Mouse (Mus musculus) spleen, postnatal 10 days (tissue): ENCODE measurements around the gene Ptov1.

ENCODE experiments used
- DNase-seq, 2 experiments: peaks; one replicate each; pipeline ENCODE4 v3.0.0; 2021 to 2022; ENCODE audit warnings: low spot score in 2 of 2

The Ptov1 gene

DNA sequence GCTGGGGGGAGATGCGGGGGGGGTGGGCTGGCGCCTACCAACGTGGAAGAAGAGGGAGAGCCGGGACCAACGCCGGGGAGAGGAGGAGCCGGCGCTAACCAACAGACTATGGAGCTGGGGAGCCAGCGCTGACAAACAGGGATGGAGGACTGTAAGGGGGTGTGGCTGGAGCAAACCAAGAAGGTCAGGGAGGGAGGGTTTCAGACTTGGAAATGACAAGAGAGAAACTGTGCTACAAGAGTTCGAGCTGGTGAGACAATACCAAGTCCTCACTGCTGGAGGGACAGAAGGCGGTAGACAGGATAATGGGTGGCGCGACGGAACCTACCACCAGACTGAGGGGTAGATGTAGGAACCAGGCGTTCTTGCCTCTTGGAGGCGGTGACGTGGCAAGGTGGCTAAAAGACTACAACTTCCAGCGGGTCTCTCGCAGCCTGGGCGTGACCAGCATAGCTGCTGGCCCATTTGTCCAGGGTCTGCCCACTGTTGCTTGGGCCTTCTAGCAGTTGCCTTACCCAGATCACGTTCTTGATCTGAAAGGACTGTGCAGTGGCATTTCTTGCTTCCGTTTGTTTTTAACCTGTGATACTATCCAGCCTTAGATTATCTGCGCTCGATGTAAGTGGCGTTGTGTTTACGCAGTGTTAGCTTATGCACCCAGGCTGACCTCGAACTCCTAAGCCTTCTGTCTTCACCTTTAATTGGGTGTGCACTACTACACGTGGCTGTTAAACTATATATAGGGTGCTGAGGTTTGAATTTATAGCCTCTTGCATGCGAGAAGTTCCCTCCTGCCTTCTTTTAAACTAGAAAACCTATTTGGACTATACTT, at the start of gene Ptov1:
TSS of gene Ptov1 (minus strand) at position 92 of the 832 bp plus-strand sequence.
- peak; percentile 61 to 81 for DNase-seq

DNA sequence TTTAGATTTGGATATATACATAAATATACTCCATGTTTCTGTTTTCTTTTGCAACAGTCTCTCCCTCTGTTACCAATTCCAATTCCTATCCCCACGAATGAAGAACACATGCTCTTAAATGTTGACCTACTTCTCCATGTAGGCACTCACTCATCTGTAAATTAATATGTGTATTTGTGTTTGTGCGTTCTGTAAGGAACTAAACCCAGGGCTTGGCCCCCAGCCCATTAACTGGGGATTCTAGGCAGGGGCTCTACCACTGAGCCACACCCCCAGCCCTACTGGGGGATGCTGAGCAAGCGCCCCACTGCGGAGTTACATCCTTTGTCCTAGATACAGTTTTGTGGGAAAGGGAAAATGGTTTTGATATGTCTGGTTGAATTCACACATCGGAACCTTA, 49.5 kb upstream of the Ptov1 start:
- DNase-seq, result no peak

DNA sequence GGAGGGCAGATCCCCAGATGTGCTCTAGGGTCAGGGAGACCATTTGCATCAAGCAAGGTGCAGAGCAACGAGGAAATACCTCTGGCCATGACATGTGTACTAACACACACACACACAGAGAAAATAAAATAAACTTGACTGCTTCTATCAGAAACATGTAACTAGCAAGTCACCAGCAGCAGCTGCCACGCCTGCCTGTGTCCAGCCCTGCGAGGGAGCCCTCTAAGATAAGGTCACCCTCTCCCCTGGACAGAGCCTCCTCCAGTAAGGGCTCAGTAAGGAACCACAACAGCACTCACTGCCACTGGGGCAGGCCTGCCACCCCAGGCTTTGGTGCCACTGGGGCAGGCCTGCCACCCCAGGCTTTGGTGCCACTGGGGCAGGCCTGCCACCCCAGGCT, 48.6 kb upstream of the Ptov1 start:
- no peak for DNase-seq

- no peak for DNase-seq
Observed at GRCm38 (mm10) chr7:44916881-44917280, 47.3 kb upstream of the Ptov1 start.

DNA sequence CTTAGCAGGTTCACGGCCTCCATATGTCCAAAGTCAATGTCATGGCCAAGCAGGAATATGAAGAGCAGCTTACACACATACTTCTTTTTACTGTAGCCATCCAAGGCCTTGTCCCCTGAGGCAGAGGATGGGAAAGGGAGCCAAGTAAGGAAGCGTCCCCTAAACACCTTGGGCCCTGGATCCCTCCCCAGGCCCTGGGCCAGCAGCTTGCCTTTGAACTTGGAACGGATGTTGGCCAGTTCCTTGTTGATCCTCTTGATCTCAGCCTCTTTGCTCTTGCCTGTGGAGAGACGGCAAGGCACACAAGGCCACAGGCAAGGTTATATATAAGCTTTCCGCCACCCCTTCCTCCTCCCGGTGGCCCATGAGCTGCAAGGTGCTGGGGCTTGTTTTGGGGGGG, 46.6 kb upstream of the Ptov1 start:
- no peak for DNase-seq

DNA sequence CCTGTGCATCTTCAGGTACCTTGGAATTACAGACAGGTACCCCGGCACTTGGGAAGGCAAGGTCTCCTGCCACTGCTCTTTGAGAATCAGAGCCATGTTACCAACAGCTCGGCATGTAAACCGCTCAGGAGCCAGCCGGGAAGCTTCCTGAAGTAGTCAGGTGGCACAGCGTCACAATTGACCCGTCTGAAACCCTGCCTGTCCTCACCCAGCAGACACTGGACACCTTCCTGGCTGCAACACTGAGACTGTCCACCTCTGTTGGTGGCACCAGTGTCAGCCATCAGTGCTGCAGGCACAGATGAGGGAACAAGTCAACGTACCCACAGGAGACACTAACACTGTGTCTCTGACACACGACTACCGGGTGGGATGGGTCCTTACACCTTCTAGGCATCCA, 45.7 kb upstream of the Ptov1 start:
- DNase-seq, result no peak

GRCm38 (mm10) chr7:44914396-44914795, 44.8 kb upstream of the Ptov1 start:
- DNase-seq, result no peak

DNA sequence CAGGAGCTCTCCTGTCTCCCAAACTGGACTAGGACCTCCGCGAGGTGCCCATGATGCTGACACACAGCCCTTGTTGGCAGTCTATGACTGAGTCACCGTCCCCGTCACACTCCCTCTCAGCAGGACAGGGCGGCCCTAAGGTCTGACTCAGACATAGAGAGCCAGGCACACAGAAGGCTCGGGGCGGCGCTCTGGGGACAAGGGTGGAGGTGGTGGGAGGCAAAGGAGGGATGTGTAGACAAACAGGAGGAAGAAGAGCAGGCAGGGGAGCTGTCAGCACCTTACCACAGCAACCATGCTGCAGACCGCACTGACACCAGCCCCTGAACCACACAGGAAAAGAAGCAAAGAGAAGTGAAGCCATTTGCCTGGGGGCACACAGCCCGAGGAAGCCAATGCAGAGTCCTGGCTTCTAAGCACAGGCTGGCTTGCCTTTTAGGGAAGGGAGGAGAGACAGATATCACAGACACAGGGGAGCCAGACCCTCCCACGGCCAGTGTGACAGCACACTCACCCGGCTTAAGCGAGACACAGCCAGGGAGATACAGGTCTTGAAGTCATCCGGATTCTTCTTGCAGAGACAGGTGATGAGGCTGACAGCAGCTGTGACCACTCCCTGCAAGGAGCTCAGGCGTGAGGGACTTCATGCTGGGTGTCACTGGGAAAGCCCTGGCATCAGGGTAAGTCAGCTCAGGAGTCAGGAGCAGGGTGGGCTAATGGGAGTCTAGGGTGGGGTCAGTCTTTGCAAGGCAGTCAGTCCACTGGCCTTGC, 39.3 kb upstream of the Ptov1 start:
- no peak for DNase-seq

GRCm38 (mm10) chr7:44905430-44905829, 35.8 kb upstream of the Ptov1 start:
- no peak for DNase-seq

DNA sequence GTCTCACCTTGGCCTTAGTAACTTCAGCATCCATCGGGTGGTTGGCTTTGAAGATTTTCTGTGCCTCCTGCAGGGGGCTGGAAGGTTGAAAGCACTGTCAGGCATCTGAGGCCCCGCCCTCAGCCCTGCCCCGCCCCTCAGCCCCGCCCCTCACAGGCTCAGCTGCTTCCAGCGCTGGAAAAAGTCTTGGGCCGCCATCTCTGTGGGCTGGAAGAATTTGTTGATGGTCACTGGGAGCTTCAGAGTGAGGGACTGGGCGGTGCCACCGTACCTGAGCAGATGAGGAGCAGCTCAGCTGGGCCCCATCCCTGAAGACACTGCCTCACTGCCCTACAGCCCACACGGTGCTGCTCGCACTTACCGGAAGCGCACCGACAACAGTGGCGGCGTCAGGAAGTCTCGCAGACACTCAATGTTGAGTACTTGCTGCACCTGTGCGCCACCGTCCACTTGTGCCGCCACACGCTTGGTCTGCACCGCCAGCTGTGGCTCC, 31.7 kb upstream of the Ptov1 start:
- DNase-seq, result peak; percentile 32 to 61

DNA sequence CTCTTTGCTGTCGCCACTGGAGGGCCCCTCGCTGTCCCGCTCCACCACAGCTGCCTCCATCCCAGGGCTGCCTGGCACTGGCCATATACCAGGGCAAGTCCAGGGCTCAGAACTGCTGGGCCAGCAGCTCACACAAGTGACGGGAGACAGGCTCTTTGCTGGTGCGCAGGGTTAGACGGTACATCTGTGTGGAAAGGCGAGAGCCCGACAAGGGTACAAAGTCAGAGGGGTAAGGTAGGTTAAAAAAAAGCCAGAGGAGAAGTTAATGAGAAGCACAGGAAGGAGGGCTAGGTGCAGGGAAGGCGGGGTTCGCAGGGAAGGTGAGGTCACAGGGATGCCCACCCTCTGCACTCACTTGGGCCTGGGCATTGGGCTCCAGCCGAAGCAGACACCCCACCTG, 31.0 kb upstream of the Ptov1 start:
- no peak for DNase-seq

- DNase-seq, result peak in 1 of 2 experiments; percentile 51
Observed at GRCm38 (mm10) chr7:44898607-44899006, 29.0 kb upstream of the Ptov1 start.

DNA sequence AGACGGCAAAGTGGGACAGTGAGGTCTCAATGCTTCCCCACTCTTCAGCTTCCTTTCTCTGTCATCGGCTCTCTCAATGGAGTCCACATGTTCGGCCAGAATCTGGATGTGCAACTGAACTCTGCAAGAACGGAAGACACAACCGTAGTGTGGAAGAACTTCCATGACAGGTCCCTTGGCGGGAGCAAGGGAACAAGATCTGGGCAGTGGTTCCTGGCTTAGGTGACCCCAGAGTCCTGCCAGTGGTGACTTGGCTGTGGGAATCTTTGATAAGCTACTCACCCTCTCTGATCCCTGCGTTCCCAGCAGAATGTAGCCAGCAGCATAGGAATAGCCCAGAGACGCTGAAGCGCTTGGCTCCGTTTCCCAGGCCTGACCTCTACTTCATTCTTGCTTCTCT, 26.9 kb upstream of the Ptov1 start:
- DNase-seq, result no peak

- peak; percentile 74 to 85 for DNase-seq
Observed at GRCm38 (mm10) chr7:44895593-44896434, 26.2 kb upstream of the Ptov1 start, which contains the start of gene Fuz. Fuz (plus strand) TSS chr7:44896079.

DNA sequence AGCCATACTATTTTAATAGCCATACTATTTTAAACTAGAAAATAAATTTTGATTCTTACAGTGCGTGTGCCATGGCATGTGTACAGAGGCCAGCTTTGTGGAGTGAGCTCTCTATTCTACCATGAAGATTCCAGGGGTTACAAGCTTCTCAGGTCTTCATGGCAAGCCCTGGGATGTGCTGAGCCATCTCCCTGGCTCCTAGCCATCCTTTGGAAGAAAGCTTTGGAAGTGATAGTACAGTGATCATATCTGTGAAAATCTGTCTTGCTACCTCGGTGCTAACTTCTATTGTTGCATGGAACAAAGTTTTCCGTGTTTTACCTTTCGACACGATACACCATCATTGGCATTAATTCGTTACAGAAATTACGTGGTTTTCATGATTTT, 25.6 kb upstream of the Ptov1 start:
- no peak for DNase-seq

DNA sequence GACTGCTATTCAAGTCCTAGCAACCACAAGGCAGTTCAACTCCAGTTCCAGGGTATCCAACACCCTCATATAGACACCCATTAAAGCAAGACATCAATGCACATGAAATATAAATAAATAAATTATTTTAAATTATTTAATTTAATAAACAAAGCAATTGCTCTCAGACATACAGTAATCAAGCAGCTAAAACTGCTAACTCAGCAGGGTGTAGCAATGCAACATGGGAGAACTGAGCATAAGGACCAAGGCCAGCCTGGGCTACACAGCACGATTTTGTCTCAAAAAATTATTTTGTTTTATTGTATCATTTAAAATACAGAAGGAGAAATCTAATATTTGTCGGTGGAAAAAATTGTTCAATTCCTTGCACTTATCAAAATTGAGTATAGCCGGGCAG, 24.6 kb upstream of the Ptov1 start:
- no peak for DNase-seq

- no peak for DNase-seq
Observed at GRCm38 (mm10) chr7:44893197-44893596, 23.6 kb upstream of the Ptov1 start.

DNA sequence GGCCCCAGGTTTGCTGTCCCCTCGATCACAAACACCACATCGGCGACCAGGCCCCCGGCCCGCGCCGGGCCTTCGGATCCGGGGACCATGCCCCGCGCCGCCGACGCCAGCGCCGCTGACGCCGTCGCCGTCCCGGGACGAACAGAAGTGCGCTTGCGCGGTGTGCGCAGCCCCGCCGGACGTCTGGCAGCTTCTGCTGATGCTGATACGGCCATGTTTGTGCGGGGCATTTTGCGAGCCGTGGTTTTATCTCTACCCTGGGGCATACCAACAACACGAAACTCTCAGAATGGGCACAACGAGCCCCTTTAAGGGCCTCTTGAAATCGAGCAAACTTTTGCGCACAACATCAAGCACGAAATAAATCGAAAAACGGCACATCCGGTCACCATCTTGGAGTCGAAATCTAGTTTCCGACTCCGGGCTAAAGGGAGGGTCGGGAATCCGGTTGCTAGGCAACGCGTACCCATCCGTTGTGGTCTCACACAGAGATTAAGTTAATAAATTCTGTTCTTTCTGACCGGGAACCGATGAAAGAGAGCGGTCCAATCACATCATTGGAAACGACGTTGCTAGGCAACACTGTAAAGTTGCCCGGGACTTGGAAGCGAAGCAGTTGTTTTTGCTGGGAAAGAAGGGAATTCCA, 22.8 kb upstream of the Ptov1 start, which contains the start of gene Med25:
TSS of gene Med25 (minus strand) at position 437 of the 646 bp plus-strand sequence.
- DNase-seq, result peak; percentile 86 to 91

- peak in 1 of 2 experiments; percentile 25 for DNase-seq
Observed at GRCm38 (mm10) chr7:44891611-44892010, 22.0 kb upstream of the Ptov1 start.

- DNase-seq, result no peak
Observed at GRCm38 (mm10) chr7:44890737-44891136, 21.1 kb upstream of the Ptov1 start.

DNA sequence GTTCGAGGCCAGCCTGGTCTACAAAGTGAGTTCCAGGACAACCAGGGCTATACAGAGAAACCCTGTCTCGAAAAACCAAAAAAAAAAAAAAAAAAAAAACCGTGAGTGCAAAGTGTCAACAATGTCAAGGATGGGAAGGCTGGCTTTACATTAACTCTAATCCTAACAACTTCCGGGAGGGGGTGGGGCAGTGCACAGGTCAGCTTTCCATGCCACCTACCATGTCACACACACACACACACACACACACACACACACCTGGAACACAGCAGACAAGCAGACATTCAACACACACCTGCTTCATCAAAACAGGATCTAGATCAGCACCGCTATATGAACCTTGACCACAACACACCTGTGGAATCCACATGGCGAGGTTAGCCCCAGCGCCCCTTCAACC, 20.6 kb upstream of the Ptov1 start:
- DNase-seq, result no peak
